Mouse (Mus musculus): Measurements from ENCODE around the gene Jak2.

Gene Jak2

DNA sequence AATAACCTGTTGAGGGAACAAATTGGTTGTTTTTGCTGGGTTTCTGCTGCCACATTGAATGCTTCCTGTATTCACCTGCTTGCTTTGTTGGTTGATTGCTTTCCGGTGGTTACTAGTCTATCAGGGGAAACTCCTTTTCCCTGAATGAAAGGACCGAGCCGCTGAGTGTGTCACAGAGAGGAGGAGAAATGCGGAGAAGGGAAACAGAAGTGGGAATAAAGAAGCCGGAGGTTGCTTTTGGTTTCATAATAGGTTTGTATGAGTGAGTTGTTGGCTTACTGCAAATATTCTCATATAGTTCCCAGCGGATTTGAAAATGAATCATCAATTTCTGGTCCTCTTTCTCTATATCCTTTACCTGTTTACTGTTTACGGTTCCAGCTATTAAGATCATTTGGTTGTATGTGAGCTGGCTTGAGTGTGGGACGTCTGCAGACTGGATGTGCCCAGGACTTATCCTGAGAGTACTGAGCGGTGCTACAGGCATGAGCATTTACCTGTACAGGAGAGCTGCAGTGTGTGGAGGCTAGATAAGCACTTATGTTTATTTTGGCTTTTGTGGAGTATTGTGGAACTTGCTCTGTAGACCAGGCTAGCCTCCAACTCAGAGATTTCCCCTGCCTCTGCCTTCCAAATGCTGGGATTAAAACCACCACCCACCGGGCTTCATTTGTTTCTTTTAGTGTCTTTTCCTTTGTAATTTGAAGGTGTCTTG, 1.4 kb downstream of the Jak2 start:
- DNase-seq (ENCODE audit: low spot score): peak; percentile 54

- peak; percentile 95 for DNase-seq (ENCODE audit: low spot score)
Measured at GRCm38 (mm10) chr19:29253728-29254127, 2.1 kb downstream of the Jak2 start.

DNA sequence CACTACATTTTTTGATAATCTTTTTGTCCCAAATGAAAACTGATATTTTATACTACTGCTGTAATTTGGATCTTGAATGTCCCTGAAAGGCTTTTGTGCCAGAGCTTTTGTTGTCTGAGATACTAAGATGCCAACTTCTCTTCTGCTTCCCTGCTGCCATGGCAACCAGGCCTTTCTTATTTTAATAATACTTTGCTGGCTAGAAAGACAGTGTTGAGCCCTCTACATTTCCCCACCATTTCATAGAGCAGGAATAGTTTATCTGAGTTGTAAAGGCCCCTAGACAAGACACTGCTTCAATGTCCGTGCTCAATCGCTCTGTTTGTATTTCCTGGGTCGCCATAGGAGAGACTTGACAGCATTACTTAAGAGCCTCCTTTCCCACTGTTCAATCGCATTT, 3.0 kb downstream of the Jak2 start:
- peak; percentile 44 for DNase-seq (ENCODE audit: low spot score)

- DNase-seq (ENCODE audit: low spot score): no peak
Measured at GRCm38 (mm10) chr19:29255327-29256027, 3.8 kb downstream of the Jak2 start.

GRCm38 (mm10) chr19:29261638-29262037, 10.0 kb downstream of the Jak2 start:
- no peak for DNase-seq (ENCODE audit: low spot score)

DNA sequence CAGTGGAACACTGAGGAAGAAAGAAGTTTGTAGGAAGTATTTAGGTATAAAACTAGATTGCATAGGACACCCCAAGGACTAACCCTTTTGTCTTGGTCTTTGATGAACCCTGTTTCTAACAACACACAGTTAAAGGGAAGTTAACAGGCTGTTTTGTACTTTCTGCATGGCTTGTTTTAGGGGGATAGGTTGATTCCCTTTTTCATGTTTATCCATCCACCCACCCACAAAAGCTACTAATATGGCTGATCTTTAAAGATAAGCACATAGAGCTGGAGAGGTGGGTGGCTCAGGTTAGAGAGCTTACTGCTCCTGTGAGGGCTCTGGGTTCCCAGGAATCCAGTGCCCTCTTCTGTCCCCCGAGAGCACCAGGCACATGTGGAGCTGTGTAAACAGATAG, 11.9 kb downstream of the Jak2 start:
- no peak for DNase-seq (ENCODE audit: low spot score)

DNA sequence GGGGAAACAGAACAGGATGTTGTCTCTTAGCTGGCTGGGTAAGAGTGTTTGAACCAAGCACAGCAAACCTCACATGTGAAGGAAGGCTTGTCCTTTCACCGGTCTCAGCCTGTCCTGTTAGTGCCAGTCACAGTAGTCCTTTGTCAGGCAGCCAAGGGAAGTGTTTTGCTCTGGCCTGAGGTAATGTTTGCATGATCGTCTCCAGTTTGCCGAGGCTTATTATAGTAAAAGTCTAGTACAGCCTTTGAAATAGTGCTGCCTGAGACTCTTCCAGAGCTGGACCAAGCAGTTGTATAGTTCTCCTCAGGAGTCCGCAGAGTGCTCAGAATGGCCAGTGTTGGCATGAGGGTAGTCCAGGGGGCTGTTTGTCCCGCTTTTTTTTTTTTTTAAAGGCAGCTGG, 13.9 kb downstream of the Jak2 start:
- DNase-seq (ENCODE audit: low spot score): no peak

DNA sequence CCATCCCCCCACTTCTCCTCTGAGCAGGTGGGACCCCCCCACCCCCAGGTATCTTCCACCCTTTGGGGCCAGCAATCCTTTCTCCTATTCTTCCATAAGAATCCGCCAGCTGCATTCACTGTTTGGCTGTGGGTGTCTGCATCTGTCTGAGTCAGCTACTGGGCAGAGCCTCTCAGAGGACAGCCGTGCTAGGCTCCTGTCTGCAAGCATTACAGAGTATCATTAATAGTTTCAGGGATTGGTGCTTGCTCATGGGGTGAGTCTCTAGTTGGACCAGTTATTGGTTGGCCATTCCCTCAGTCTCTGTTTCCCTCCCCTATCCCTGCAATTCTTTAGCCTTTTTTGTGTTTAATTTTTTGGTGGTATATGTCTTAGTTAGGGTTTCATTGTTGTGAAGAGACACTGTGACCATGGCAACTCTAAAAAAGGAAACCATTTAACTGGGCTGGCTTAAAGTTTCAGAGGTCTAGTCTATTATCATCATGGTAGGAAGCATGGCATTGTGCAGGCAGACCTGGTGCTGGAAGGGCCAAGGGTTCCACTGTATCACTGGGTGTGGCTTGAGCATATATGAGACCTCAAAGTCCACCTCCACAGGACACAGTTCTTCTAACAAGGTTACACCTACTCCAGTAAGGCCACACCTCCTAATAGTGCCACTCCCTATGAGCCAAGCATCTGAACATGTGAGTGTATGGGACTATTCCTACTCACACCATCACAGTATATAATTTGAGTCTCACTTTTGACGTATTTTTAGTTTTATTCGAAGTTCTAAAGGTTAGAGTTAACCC, 15.6 kb downstream of the Jak2 start:
- DNase-seq (ENCODE audit: low spot score): no peak

DNA sequence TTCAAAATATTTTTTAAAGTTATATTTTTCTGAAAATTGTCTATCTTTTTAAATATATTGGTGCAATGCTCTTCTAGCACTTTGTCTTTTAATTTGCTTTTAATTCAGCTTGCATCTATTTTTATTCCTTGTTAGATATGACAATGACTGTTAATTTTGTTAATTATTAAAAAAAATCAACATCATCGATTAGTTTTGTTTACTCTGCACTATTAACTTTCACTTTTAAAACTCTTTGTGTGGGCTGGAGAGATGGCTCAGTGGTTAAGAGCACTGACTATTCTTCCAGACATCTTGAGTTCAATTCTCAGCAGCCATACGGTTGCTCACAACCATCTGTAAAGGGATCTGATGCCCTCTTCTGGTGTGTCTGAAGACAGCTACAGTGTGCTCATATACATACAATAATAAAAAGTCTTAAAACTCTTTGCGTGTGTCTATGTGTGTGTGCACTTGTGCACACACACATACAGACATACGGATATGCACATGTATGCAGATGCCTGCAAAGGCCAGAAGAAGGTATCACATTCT, 17.2 kb downstream of the Jak2 start:
- DNase-seq (ENCODE audit: low spot score): no peak

DNA sequence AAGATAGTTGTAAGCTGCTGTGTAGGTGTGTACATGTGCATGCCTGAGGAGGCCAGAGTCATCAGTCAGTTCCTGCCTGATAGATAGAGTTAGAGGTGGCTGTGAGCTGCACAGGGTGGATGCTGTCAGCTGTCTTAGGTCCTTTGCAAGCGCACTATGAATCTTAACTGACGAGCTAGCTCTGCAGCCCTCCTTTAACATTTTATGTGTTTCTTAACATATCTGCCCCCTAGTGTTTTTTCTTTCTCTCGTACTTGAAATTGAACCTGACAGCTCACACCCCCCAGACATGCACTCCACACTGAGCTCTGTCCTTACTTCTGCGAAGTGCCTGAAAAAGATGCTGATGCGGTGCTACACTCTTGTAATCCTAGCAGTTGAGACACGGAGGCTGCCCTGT, 18.6 kb downstream of the Jak2 start:
- no peak for DNase-seq (ENCODE audit: low spot score)

GRCm38 (mm10) chr19:29271147-29271578, 19.5 kb downstream of the Jak2 start:
- DNase-seq (ENCODE audit: low spot score): no peak

DNA sequence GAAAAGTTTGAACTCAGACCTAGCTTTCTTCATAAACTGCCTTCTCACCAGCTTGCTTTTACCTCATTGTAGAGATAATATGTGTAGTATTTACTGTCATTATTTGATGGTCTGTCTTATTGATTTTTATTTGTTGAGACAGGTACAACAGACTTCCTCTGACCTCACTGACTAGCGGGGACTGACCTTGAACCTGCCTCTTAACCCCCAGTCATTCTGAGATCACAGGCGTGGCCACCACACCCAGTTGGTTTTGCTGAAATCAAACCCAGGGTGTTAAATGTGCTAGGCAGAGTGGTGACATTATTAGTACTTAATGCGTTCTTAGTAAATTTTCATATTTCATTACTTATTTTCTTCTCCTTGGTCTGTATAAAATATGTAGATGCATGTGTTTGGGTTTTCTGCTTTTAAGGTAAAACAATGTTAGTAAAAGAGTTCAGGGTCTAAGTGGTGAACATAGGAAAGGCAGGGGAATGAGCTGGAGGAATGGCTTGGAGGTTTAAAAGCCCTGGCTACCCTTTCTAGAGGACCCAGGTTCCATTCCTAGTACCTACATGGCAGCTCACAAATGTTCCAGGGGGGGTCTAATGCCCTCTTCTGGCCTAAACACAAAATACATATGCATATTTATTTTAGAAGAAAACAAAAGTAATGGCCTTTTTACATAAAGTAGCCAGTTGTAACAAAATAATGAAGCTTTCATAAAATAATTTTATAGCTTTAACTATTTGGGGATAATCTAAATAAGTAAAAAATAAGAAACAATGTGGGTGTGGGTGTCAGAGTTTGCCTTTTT, 20.6 kb downstream of the Jak2 start:
- no peak for DNase-seq (ENCODE audit: low spot score)

DNA sequence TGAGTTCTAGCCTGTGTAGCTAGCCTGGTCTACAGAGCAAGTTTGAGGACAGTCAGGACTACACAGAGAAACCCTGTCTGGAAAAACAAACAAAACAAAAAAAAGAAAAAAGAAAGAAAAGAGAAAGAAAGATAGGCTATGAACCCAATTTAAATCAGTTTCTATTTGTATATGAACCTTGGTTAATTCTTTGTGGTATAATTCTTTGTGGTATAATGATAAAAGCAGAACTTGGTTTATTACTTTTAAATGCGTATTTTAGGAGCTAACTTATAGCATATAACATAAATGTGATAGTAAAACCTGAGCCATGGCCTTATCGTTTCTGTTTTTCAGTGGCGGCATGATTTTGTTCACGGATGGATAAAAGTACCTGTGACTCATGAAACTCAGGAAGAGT, 24.8 kb downstream of the Jak2 start:
- DNase-seq (ENCODE audit: low spot score): no peak

- DNase-seq (ENCODE audit: low spot score): no peak
Measured at GRCm38 (mm10) chr19:29278944-29279587, 27.4 kb downstream of the Jak2 start.

GRCm38 (mm10) chr19:29285451-29285869, 33.8 kb downstream of the Jak2 start:
- DNase-seq (ENCODE audit: low spot score): no peak

DNA sequence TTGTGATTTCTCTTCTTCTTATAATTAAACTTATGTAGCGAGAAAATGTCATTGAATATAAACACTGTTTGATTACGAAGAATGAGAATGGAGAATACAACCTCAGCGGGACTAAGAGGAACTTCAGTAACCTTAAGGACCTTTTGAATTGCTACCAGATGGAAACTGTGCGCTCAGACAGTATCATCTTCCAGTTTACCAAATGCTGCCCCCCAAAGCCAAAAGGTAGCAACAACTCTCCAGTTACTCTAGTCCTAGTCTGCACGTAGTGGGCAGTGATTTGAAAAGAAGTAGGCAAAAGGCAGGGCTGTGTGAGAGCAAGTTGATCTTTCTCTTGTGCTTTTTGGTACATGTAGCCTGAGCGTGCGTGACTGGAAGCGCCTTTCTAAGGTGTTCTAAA, 36.2 kb downstream of the Jak2 start:
- DNase-seq (ENCODE audit: low spot score): peak; percentile 73

GRCm38 (mm10) chr19:29291532-29291931, 39.9 kb downstream of the Jak2 start:
- DNase-seq (ENCODE audit: low spot score): no peak

- DNase-seq (ENCODE audit: low spot score): no peak
Measured at GRCm38 (mm10) chr19:29292546-29292945, 40.9 kb downstream of the Jak2 start.

GRCm38 (mm10) chr19:29294756-29295155, 43.1 kb downstream of the Jak2 start:
- DNase-seq (ENCODE audit: low spot score): no peak

- no peak for DNase-seq (ENCODE audit: low spot score)
Measured at GRCm38 (mm10) chr19:29296166-29296565, 44.5 kb downstream of the Jak2 start.

- no peak for DNase-seq (ENCODE audit: low spot score)
Measured at GRCm38 (mm10) chr19:29297366-29297765, 45.7 kb downstream of the Jak2 start.
